Mouse (Mus musculus) v-Abl transformed pro-B cells (cell line): ENCODE measurements around the gene Snx9.

Experiments used
- in situ Hi-C, 2 experiments: fragments of 400-800 bp; cut with MboI; formaldehyde crosslinking; loops; one replicate each; pipeline ENCODE4 v1.15.1; 2025; ENCODE audit not compliant: unreplicated experiment in 2 of 2

Snx9 gene

DNA sequence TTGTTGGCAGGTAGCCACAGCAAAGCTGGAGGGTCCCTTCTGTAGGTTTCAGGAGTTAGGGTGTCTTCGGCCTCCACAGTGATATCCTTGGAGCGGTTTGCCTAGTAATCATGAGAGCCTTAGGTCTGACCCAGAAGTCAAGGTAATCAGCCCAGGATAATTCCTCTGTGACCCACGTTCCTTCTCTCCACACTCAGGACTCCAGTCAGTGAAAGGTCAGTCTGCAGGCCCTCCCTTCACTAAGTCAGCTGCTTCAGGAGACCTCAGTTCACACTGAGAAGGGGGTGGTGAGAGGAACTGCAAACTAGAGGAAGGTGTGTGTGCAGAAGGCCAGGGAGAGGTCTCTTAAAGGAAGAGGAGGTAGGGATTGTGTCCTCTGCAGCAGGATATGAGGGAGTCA lies 28.3 kb downstream of the Snx9 start:
- in situ Hi-C loops, result no loop called here

- in situ Hi-C loops, result no loop called here
These were observed 28.9 kb downstream of the Snx9 start for GRCm38 (mm10) chr17:5870002-5870401.

DNA sequence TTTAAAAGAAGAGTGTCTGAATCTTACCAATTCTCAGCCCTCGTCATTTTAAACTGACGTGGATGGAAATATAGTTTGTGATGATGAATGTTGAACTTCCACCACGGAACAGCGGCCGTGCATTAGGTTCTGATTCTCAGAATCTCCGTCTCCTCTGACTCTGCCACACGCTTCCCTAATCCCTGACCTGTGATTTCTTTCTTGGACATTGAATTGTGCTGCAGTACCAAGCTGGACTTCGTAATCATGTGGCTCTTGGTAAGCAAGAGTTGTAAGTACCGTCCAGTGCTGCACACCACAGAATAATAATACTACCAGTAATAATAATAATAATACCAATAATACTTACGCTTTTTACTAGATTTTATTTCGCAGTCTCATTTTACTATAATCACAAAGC lies 29.6 kb downstream of the Snx9 start:
- in situ Hi-C loops, result no loop called here

DNA sequence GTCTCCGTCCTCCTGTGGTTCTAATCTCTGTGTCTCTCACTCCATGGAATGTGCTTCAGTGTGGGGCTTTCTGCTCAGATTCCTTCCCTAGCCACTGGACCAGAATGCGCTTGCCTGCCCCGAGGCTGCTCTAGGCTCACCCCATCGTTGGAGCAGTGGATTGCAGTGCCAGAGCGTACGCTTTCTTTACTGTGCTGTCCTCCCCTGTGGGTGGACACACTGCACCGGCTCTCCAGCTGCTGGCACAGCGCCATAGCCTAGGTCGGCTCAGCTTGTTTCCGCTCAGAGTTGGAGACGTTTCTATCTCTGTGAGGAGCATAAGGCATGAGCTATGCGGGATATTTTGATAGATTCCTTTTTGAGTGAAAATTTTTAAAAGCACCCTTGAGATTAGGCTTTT lies 31.4 kb downstream of the Snx9 start:
- in situ Hi-C loops, result no loop called here

DNA sequence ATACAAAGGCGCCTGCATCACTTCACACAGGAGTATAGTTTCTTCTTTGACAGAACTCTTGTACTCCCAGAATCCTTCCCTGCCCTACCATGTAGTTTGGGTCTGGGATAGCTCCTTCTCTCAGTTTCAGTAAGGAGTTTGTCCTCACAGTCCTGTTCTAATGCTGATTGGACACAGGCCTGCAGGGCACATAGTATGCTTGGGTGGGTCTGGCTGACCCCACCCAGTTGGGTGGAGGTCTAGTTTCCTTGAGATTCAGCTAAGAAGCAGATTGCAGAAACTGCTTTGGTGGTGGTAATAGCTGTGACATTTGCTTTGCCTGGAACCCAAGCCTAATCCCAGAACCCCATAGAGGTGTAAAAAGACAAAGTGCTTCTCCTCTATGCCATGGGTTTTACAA lies 33.4 kb downstream of the Snx9 start:
- in situ Hi-C loops, result no loop called here

DNA sequence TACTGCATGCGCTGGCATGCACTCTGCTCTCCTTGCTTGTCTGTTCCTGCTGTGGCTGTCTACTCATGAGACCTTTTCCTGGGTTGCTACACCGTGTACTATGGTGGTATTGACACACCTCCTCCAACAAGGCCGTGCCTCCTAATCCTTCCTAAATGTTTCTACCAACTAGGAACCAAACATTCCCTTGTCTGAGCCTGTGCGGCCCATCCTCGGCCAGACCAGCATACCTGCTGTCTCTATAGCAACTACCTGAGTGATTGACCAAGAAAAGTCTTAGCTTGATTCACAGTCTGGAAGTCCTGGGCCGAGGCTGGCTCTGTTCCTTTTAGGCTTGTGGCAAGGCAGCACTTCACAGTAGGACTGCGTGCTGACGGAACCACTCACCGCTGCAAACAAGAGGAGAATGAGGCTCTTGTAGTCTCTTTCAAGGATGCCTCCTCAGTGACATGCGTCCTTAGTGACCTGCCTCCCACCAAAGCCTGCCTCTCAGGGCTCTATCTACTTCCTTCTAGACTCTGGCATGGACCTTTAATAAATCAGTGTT lies 36.6 kb downstream of the Snx9 start:
- in situ Hi-C loops, result no loop called here

DNA sequence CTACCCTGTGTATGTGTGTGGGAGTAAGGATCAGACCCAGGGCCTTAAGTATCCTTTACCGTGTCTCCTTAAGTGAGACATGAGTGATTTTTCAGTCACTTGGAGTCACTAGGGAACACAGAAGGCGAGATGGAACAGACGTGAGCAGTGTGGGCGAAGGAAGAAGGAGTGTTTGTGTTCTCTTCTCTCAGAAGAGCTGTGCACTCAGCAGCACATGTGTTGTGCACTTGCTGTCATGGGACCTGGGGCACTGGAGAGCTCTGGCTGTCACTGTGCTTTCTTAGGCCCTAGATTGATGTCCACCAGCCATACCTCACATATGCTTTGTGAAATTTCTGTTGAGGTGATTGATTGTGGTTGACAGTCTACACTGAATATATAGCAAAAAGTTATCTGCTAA lies 37.7 kb downstream of the Snx9 start:
- in situ Hi-C loops, result no loop called here

GRCm38 (mm10) chr17:5885474-5885873 lies 44.3 kb downstream of the Snx9 start:
- in situ Hi-C loops, result loop anchor here in 1 of 2 experiments (5.0 kb wide), 2 partner anchors 48 to 88 kb away; no protein-coding TSS in a partner anchor

- in situ Hi-C loops, result loop anchor here in 1 of 2 experiments (5.0 kb wide), 2 partner anchors 49 to 89 kb away; no protein-coding TSS in a partner anchor
These were observed 45.2 kb downstream of the Snx9 start for GRCm38 (mm10) chr17:5886181-5886810.

DNA sequence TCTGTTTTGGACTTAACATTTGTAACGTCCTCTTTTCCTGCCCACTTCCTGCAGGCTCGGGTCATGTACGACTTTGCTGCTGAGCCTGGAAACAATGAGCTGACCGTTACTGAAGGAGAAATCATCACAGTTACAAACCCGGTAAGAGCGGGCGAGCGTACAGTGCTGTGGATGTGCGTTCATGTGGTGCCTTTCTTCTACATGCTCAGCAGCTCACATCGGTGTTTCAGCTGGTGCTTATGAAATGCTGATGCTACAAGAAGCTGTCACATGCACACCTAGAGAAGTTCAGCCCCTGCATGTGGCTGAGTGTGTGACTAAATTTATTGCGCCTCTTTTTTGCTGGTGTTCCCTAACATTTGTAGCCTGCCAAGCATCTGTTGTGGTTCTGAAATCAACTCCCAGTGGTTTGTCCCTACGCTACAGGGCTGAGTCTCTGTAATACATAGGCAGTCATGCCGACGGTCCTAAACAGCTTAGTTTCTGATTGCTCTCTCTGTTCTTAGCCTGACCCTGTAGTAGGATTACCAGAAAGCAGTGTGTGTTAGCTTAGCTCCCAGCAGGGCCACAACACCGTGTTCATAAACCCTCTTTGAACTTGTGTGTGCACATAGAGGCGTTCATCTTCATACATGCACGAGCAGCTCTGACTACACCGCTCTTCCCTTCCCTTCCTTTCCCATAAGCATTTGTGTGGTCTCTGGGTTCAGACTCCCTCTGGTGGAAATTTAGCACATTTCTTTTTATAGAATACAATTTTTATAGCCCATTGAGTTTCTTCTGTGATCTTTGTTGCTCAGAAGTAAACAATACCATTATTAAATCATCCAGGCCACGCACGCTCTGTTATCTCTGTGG lies 46.0 kb downstream of the Snx9 start:
- in situ Hi-C loops, result loop anchor here in 1 of 2 experiments (5.0 kb wide), 2 partner anchors 50 to 90 kb away; no protein-coding TSS in a partner anchor

- in situ Hi-C loops, result loop anchor here (5.0 to 10.0 kb wide), 3 partner anchors 96 to 456 kb away; no protein-coding TSS in a partner anchor
These were observed 49.3 kb downstream of the Snx9 start for GRCm38 (mm10) chr17:5890429-5890828.

DNA sequence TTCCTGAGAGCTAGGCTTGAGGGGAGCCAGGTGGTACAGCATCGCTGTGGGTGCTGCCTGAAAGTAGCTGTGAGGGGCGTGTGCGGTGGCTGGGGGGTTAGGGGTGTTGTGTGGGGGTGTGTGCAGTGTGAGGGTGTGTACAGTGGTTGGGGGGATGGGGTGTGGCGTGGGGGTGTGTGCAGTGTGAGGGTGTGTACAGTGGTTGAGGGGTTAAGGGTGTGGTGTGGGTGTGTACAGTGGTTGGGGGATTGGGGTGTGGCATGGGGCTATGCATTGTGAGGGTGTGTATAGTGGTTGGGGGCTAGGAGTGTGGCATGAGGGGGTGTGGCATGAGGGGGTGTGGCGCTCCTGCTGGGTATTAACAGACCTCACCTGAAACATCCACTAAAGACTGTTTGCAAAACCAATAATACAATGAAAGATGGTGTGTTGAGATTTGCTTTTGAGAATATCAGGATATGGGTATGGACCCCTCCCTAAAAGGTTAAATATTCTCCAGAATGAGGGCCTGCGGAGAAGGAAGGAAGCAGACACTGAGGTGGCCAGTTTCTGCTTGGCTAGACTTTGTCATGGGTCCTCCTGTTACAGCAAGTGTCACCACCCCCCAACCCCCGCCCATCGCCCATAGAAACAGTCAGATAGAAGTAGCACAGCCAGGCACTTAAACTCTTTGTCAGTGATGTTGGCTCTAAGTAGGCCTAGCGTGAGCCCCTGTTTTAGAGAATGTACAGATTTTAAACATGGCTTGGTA lies 51.0 kb downstream of the Snx9 start:
- in situ Hi-C loops, result loop anchor here (5.0 to 10.0 kb wide), 3 partner anchors 97 to 457 kb away; no protein-coding TSS in a partner anchor

DNA sequence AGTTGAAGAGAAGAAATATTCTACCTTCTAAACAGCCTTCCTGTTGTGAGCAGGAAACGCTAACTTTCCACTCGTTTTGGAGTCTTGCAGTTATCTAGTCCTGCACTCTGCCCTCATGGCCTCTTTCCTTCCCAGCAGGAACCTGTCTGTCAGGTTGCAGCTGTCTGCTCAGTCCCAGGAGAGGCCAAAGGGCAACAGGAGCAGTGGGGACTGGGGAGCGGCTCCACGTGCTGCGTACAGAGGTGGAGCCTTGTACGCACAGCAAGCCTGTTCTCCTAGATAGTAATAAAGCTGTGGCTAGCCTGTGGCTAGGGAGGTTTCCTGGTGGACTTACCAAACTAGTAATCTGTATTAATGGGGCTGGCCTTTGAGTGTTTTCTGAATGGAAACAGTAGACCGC lies 52.0 kb downstream of the Snx9 start:
- in situ Hi-C loops, result loop anchor here (5.0 to 10.0 kb wide), 3 partner anchors 98 to 458 kb away; no protein-coding TSS in a partner anchor

GRCm38 (mm10) chr17:5893574-5894148 lies 52.5 kb downstream of the Snx9 start:
- in situ Hi-C loops, result loop anchor here (5.0 to 10.0 kb wide), 3 partner anchors 99 to 459 kb away; no protein-coding TSS in a partner anchor

GRCm38 (mm10) chr17:5896066-5896465 lies 54.9 kb downstream of the Snx9 start:
- in situ Hi-C loops, result loop anchor here in 1 of 2 experiments (10.0 kb wide), 2 partner anchors 101 to 461 kb away; no protein-coding TSS in a partner anchor

DNA sequence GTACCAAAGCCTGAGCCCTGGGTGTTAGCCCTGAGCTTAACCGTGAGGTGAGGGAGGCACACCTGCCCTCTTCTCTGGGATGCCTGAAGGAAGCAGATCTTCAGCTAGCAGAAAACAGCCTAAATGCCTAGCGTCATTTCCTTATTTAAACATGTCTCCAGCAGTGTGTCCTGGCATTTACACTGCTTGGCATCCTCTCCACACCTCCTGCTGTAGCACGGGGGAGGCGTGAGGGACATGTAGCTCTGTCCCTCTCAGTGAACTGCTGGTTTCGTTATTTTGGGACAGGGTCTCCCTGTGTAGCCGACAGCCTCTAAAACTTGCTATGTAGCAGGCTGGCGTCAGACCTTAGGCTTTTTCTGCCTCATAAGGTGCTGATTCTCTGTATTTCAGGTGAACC lies 55.5 kb downstream of the Snx9 start:
- in situ Hi-C loops, result loop anchor here in 1 of 2 experiments (10.0 kb wide), 2 partner anchors 102 to 462 kb away; no protein-coding TSS in a partner anchor

GRCm38 (mm10) chr17:5897326-5898200 lies 56.4 kb downstream of the Snx9 start:
- in situ Hi-C loops, result loop anchor here in 1 of 2 experiments (10.0 kb wide), 2 partner anchors 103 to 463 kb away; no protein-coding TSS in a partner anchor

- in situ Hi-C loops, result loop anchor here in 1 of 2 experiments (10.0 kb wide), 2 partner anchors 104 to 464 kb away; no protein-coding TSS in a partner anchor
These were observed 58.1 kb downstream of the Snx9 start for GRCm38 (mm10) chr17:5899251-5899650.

- in situ Hi-C loops, result no loop called here
These were observed 60.3 kb downstream of the Snx9 start for GRCm38 (mm10) chr17:5901381-5901780.
